Mouse (Mus musculus): ENCODE data around the gene 2810408A11Rik.
"Not testable (repeated sequence)": the region's sequence is repeated elsewhere in the genome, so short reads cannot be mapped to it uniquely, and the experiment has no call there.

2810408A11Rik gene

DNA sequence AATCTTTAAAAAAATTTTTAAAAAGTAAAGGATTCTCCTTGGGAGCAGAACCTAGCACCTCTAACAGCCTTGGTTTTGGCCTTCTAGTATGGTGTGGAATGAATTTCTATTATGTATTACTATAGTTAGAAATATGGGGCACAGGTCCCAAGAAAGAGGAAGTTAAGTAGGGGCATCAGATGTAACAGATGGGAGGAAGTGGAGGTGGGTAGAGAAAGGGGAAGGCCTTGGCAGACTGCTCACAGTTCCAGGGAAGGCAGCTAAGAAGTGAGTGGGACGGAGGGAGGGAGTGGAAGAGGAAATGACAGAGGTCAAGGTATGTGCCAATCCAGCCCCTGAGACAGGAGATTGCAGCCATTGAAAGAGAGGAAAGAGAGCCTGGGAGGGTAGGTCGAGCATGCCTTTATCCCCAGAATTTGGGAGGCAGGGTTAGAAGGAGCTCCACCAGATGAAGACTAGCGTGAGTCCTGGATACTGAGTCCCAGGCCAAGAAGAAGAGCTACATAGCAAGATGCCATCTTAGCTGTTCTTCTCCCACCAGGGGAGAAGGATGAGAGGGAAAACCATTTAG lies 30.3 kb upstream of the 2810408A11Rik start:
- no peak for DNase-seq

DNA sequence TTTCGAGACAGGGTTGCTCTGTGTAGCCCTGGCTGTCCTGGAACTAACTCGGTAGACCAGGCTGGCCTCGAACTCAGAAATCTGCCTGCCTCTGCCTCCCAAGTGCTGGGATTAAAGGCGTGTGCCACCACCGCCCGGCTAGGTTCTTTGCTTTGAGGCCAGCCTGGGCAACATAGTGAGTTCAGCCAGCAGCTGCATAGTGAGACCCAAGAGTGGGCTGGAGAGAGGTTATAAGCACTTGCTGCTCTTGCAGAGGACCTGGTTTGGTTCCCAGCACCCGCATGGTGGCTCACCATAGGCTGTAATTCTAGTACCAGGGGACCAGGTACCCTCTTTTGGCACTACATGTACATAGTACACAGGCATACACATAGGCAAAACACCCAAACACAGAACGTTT lies 29.4 kb upstream of the 2810408A11Rik start:
- not testable (repeated sequence) for DNase-seq

DNA sequence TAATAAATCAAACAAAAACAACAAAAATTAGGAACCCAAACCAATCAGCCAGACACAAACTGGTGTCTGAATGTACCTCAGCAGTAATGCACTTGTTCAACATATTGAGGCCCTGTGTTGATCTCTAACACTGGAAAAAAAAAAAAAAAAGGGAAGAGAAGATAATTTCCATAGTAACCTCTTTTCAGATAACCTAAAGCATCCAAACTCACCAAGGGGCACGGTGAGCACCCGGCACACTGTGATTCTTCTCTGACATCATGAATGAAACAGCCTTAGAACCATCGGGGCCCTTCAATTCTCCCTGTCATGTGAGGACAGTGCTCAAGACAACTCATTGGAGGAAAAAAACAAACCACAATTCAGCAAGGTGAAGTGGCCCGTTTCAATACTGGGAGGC lies 28.9 kb upstream of the 2810408A11Rik start:
- no peak for DNase-seq

GRCm38 (mm10) chr11:69927501-69927900 lies 26.7 kb upstream of the 2810408A11Rik start:
- DNase-seq, result no peak

- DNase-seq, result no peak
Measured at GRCm38 (mm10) chr11:69922796-69923195, 22.0 kb upstream of the 2810408A11Rik start.

GRCm38 (mm10) chr11:69922012-69922756 lies 21.4 kb upstream of the 2810408A11Rik start:
- DNase-seq, result no peak

- peak; percentile 100 for DNase-seq
Measured at GRCm38 (mm10) chr11:69921114-69922011, 20.6 kb upstream of the 2810408A11Rik start, which contains the start of gene Eif5a. TSS of gene Eif5a (minus strand) at chr11:69921958.

DNA sequence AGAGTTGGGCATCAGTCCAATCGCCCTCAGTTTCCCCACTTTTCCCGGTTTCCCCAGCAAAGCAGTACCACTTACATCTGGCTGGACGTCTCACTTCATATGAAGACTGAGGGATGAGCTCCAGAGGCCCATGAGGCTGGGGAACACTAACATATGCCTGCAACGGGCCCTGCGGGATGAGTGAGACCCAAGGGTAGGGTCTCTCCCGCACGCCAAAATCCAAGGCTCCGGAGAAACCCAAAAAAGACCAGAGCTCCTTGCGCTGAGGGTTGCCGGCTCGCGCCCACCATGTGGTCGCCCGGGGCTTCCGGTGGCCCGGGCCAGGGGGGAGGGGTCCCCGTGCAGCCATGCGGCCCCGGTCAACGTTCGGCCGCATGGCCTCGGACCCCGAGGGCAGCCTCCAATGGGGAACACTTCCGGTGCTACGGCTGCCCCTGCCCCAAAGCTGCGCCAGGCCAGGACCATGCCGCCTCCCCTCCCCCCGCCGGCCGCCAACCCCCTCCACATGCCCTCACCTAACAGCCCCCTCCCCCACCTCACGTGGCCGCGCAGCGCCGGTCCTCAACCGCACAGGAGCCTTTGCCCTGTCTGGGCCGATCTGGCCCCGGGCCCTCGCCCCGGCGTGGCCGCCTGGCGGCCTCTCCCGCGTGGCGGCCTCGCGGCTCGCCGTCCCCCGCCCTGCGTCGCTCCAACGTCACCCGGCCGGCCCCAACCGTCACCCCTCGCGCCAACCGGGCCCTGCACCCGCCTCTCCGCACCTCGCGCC lies 19.7 kb upstream of the 2810408A11Rik start:
- DNase-seq, result peak; percentile 50

DNA sequence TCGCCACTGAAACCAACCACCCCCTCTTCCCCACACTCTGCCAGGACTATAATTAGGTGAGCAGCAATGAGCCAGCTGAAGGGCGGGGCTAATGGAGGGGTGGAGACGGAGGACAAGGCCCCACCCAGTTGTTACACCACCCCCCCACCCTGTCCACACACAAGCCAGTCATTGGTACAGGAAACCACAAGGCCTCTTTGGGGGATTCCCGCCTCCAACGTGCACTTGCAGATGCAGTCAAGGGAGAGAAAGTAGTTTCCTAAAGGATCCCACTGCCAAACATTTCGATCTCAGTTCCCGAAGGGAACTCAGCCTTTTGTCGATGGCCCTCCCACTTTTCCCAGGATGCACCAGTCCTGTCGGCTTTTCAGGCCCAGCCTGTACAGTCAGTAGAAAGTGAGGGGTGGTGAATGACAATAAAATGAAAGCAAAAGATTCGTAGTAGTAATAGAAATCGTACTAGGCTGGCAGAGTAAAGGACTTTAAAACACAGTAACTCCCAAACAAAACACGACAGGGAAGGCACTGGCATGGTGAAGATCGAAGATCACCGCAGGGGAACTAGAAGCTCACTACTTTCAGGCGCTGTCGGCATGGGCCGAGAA lies 19.0 kb upstream of the 2810408A11Rik start:
- DNase-seq, result peak; percentile 88

GRCm38 (mm10) chr11:69919053-69919452 lies 18.3 kb upstream of the 2810408A11Rik start:
- DNase-seq, result no peak

DNA sequence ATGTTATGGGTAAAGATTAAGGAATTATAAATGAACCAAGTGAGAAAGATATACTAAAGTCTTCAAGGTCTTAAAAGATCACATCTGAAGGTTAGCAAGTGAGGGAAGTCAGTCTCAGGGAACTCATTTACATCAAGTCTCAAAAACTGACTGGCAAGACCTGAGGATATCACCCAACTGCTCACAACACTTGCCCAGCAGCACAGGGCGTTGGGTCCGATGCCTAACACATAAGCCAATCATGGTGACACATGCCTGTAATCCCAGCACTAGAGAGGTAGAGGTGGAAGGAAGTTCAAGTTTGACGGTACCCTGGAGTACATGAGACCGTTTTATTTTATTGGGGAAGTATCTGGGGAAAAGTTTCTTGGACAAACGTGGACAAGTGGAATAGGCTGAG lies 17.3 kb upstream of the 2810408A11Rik start:
- no peak for DNase-seq

DNA sequence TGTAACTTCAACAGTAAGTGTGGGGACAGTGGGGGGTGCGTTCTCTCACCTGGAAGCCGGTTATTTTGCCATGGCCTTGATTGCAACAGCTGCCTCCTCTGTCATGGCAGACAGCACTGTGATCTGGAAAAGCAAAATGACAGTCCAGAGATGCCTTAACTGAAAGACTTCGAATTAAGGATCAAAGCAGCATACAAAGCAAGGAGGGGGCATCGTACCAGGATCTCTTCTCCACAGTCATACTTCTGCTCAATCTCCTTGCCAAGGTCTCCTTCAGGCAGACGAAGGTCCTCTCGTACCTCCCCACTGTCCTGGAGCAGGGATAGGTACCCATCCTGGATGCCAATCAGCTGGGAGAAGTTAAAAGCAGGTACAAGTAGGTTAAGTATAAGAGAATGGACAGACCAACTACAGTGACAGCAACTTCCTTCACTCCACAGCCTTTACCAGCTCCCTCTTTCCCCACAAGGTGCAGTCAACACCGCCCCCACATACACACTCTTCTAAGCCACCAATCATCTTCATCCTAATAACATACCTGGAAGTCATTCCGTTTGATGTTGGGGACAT lies 16.7 kb upstream of the 2810408A11Rik start:
- no peak for DNase-seq

DNA sequence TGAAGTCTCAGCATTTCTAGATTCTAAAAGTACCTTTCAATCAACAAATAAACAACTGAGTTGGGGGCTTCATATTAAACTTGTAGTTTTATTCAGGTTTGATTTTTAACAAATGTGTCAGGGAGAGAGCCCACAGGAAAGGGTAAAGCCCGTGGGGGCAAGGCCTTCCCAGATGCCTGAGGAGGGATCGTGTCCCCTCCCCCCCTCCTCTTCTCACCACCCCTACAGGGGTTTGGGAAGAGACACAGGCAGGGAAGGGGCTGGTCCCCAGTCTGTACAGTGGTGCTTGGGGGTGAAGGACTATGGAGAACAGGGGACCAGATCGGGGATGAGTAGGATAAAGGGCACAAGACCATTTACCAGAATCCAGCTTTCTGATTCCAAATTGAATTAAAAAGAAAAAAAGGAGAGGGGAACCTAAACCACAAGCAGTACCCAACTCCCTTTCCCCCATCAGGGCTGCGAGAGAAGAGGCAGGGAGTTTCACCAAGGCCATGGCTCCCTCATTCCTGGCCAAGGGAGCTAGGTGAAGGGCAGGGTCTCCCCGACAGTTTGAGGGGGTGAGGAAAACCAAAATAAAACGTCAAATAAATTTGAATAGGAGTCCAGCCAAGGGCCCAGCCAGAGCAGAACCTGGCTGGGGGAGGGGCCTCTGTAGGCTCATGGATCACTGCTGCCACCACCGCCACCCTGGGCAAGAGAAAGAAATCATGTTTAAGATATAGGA lies 16.0 kb upstream of the 2810408A11Rik start:
- DNase-seq, result not testable (repeated sequence)

- DNase-seq, result no peak
Measured at GRCm38 (mm10) chr11:69915667-69916627, 15.2 kb upstream of the 2810408A11Rik start.

GRCm38 (mm10) chr11:69914917-69915430 lies 14.2 kb upstream of the 2810408A11Rik start:
- no peak for DNase-seq

GRCm38 (mm10) chr11:69914372-69914764 lies 13.6 kb upstream of the 2810408A11Rik start:
- no peak for DNase-seq

DNA sequence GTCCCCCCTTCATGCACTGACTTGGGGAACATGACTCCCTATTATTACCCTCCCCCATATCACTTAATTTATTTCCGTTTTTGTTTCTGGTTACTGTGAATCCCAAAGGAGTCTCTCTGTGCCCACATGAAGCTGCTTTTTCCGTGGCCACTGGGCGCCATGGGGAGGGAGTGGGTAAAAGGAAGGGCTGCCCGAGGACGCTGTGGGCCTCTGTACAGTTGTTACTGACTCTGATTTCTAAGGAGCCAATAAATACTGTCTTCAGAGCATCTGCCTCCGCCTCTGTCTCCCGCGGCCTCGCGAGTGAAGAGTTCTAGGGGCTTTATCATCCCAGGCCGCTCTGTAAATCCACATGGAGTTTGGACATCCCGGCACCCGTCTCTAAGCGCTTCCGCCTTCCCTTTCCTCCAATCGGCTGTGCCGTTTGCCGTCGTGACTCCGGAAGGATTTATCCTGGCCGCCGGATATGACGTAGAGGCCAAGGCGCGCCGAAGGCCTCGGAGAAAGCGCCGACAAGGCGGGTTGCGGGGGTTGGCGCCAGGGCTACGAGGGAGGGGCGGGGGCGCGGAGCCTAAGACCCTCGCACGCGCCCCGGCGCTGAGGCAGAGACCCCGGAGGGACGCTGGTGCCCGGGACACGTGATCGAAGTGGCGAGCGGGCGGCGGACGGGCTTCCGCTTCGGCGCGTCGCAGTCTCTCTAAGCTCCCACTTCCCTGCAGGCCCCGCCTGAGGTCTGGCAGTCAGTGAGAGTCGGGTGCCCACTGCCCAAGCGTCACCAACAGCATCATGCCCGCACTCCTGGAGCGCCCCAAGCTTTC lies 13.0 kb upstream of the 2810408A11Rik start, which contains the start of gene Gps2:
TSS of gene Gps2 (plus strand) at position 335 of the 818 bp plus-strand sequence.
- peak; percentile 94 for DNase-seq

DNA sequence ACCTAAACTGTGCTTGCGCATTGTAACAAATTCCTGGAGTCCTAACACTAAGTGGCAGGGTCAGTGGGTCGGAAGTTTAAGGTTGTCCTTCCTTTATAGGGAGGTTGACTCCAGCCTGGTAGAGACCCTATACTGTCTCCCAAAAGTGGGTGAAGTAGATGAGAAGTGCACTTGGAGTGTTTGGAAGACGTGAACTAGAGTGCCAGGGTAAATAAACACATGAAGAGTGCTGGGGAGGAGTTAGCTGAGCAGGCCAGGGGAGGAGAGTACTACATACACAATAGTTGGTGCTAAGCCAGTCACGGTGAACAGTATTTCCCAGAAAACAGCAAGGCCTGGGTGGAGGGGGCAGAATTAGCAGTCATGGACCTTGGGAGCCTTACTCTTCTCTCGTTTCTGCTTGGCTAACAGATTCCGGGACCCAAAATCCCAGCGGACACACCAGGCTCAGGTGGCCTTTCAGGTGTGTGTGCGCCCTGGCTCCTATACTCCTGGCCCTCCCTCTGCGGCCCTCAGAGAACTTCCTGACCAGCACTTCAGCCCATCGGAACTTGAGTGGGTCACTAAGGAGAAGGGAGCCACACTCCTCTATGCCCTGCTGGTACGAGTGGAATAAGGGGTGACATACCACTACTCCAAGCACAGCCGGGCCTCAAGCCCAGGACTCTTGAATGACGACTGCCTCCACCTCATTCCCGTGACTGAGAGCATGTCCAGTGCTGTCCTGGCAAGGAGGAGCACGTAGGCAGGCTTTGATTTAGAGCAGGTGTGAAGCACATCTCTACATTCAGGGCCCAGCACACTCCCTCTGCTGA lies 12.1 kb upstream of the 2810408A11Rik start:
- DNase-seq, result no peak
